Mouse (Mus musculus): ENCODE measurements at regions not wholly inside any gene's neighbourhood (a gene's known extent, or its start where the extent isn't known, plus 50 kb on each side); places are given as distances from the start of the nearest gene placed in this dataset.

- no peak for DNase-seq (ENCODE audit: low spot score)
These were observed 3650.0 kb downstream of the 9330182O14Rik start for GRCm38 (mm10) chr15:43784171-43784570.

GRCm38 (mm10) chr15:43803342-43803741 lies 3669.2 kb downstream of the 9330182O14Rik start:
- no peak for DNase-seq (ENCODE audit: low spot score)

Data from ovary, postnatal 14 days (tissue).